Mouse (Mus musculus) mesoderm, embryonic 11.5 days (tissue): ENCODE measurements at regions not wholly inside any gene's neighbourhood (a gene's known extent, or its start where the extent isn't known, plus 50 kb on each side); places are given as distances from the start of the nearest gene placed in this dataset.
"Not testable (repeated sequence)": the region's sequence is repeated elsewhere in the genome, so short reads cannot be mapped to it uniquely, and the experiment has no call there.

ENCODE experiments used
- DNase-seq: peaks from one replicate; pipeline ENCODE4 v3.0.0-alpha.2; 2012; ENCODE audit warnings: low read depth, low spot score

DNA sequence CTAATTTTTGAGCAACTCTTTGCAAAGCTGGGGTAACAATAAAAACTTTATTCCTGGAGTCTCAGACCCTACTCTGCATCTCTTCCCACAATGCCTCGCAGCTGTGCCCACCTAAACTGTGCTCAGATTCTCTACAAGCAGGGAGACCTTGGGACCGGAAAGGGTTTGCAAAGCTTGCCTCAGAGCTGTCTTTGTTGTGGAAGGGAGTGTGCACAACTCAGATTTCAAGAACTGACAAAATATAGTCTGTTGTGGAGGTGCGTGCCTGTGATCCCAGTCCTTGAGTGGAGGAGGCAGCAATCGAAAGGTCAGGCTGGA lies 530.2 kb downstream of the Pdcd6ip start:
- no peak for DNase-seq

DNA sequence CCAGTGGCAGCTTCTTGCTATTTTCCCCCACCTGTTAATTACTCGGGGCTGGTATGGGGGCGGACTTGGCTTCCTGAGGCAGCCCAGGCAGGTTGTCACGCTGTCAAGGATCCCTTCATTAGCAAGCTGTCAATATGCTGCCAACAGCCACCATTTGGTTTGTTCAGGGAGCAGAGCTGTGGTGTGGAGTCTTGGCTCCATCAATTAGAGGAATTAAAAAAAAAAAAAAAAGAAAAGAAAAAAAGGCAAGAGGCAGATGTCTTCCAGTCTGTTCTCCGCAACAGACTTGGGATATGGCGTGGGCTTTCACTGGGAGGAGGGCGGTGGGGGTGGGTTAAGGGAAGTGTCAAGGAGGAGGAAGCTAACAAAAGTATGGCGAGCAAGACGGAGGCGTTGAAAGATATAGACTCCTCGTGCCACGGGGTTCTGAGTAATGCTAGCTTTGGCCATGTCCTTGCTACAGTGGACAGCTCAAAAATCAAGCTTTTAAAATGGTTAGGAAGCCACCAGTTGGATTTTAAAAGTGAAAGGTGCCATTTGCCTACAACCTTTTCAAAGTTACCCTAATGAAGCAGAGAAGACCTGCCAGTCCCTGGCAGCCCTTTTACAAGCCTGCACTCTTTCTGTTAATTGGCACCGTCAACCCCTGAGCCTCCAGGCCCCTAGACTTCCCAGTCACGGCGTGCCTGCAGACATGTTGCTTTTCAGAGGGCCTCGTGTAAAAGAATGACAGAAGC lies 530.7 kb downstream of the Pdcd6ip start:
- no peak for DNase-seq

DNA sequence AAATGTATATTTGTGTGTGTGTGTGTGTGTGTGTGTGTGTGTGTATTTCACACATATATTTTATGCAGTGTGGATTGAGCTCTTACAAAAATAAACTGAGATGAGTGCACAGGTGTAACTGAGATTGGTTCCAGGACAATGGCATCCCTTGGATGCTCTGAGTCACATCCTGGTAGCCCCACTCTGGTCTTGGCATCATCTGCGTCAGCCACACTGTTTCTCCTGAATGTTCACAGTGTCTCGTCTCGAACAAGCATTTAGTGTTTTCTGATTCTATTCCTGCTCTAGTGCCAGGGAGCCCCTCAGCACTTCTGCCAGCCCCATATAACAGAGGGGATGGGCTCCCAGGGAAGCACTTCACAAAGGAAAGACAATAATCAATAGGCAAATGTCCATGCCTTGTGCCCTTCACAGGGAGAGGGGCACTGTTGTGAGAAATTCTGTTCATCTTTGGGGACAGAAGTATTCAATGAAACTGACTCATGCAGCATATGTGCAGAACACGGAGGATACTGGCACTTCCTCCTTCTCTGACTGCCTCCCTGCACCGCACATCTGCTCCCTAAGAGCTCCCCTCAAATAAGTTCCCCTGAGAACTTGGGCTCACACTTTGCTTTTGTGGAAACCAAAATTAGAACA lies 536.2 kb downstream of the Pdcd6ip start:
- DNase-seq = no peak

DNA sequence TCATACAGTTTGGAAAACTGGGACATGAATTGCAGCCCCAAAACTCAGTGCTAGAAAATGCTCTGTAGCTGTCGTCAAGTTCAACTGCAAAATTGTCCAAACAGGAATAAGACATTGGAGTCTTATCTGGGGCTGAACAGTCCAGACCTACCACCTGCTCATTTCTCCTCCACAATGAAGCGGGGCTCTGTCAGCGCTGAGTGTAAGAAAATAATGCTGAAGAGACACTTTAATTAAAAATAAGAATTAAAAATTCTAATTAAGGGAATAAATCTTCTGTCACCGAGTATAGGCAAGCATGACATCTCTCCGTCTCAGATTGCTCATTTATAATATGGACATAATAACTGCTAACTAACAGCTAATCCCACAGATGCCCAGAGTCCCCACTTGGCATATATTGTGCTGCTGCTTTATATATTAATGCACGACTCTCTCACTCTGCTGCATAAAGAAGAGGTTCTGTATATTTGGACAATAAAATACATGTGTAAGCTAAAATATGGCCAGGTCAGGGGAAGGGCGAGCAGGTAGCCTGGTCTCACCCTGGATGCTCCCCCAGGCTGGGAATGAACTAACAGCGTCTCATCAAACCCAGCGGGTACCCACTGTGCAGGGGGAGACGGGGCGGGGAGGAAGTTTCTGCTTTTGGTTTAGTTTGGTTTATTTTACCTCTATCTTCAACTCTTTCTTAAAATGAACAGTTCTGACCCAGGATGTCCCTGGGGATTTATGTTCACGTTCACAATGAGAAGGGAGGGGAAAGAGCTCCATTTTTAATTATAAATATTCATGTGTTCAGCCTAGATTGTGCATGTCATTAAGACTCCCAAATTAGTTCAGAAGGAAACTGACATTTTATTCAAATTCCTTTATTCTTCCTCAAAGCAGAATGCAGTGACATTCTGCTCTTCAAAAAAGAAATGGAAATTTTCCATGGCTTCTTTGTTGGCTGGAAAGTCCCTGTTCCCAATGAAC lies 544.9 kb downstream of the Pdcd6ip start:
- no peak for DNase-seq

DNA sequence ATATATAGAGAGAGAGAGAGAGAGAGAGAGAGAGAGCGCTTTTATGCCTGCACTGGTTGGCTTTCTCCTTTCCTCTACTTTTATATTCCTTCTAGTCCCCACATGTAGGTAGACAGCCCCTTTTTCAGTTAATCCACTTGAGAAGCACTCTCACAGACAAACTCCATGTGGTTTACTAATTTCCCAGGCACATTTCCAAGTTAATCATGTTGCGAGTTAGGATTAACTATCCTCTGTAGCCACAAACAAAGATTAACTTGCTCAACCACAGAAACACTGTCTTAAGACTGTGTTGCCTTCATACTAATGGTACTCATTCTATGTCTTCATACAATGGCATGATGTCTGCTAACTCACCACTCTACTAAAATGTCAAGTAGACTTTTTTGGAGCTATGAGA lies 548.0 kb downstream of the Pdcd6ip start:
- DNase-seq = no peak

DNA sequence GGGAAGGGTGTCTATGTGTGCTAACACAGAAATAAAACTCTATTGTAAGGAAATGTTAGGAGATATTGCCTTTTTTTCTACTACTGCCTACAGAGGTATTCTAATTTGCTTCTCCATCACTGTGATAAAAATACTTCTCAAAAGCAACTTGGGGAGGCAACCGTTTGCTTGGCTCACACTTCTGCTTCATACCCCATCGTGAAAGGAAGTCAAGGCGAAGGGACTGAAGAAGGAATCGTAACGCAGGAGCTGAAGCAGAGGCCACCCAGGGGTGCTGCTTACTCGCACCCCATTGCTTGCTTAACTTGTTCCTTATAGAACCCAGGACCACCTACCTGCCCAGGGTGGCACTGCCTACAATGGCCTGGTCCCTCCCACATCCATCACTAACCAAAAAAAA lies 550.0 kb downstream of the Pdcd6ip start:
- no peak for DNase-seq

DNA sequence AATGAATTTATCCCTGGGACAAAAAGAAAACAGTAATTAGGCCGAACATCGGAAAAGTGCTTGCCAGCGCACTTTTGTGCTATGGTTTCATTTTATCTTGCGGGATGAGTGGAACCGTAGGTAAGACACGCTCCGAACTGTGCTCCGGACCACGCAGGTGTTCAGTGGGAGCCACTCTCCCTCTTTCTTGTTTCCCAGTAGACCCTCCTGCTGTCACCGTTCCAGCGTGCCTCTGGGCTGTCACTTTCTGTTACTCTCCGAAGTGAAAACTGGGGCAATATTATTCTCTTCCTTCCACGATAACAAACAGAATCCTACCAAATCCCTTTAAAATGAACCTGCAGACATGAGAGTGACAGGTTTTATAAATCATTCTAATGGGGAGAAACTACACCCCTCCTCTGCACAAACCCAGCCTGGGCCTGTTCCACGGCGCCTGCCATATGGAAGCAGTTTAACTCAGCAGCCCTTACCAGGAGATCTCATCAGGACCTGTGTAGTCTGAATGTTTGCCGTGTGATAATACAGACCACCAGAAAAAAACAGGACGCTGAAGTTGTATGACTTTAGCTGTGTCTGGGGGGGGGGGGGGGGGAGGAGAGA lies 550.5 kb downstream of the Pdcd6ip start:
- DNase-seq = peak; percentile 30

DNA sequence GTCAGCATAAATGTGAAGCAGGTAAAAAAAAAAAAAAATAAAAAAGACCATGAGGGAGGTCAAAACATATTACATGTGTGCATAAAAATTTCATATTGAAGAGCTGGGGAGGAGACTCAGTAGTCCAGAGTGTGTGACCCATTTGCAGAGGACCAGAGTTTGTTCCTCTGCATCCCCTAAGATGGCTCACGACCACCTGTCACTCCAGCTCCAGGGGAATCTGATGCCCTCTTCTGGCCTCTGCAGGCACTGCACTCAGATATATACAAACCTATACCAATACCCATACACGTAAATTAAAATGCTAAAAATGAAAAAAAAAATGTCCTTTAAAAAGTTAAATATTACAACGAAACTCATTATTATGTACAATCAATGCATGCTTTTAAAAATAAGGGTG lies 551.4 kb downstream of the Pdcd6ip start:
- DNase-seq = no peak

DNA sequence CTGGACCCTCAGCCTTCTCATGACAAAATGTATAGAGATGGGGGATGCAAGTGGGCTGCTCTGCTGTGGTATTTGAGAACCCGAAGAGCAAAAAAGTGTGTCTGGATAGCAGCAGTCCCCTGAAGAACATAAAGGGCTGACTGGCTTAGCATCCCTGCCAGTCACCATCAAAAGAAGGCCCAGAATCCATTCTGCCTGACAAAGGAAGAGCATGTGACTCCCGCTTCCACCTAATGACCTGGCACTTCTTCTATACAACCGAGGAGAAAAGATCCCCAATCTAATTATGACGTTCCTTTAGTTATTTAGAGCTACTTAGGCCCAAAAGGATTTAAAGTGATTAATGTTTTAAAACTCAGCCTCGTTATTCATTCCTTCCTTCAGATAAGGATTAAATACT lies 559.0 kb downstream of the Pdcd6ip start:
- no peak for DNase-seq

DNA sequence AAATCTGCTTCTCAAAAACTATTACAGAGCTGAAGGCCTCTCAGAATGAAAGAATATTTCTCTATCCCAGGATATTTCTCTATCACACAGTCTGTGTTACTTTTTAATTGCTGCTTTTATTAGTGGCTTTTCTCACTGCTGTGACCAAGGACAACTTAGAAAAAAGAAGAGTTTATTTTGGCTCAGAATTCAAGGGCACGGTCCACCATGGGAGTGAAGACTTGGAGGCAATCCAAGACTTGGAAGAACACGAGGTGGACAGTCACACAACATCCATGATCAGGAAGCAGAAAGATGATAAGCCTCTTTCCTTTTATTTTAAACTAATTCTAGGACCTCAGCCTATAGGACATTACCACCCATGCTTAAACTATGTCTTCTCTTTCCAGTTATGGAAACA lies 561.5 kb downstream of the Pdcd6ip start:
- no peak for DNase-seq

DNA sequence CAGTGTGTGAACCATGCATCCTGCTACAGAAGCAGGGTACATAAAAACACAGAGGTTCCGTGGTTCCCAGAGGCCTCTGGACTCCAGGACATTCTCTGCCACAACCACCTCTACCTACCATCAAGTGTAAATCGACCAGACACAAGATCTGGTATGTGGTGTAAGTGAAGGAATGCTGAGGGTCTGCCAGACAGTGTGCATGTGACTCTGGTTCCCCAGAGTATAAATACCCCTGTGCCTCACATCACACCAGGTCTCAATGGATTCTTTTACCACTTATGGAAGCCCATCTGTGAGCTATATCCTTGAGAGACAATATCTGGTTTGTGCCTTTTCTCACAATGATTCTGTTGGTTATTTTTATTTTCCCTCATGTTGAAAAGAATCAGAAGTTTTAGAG lies 563.0 kb downstream of the Pdcd6ip start:
- DNase-seq = no peak

DNA sequence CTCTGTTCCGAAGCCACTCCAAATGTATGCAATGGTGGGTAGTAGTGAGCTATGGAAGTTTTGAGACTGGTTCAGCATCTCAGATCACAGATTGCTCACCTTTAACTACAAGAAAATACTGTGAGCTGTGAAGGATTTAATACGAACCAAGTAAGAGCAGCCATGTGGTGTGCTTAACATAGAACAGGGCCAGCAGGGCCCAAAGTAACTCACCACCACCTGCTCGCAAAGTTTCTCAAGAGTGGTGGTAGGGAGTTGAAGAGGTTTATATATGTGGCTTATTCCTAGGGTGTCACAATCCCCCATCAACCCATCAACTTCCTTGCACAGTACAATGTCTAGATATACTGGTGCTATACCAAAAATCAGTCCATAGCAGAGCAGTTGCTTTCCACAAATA lies 573.4 kb downstream of the Pdcd6ip start:
- DNase-seq = no peak

DNA sequence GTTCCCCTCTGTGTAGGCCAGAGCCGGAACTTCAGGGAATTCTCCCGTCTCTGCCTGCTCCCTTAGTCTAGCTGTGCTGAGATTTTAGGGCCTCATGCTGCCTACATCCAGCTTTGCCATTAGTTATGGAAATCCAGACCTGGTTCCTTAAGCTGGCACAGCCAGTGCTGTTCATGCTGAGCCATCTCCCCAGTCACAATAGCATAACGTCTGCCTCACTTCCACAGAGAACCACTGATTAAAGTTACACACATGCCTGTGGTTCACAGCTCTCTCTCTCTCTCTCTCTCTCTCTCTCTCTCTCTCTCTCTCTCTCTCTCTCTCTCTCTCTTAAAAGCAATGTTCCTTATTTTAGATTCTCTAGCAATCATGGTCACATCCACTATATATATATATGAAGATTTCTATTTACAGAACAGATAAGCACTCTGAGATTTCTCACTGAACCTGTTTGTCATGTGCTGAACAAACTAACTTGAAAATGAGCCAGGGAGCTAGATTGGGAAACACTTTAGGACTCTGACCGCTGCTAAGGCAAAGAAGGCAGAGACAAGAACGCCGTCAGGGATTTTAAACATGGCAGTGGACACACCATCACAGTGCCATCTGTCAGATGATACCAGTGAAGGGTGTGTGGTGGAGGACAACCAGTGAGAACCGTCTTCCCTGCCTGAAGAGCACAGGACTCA lies 584.9 kb downstream of the Pdcd6ip start:
- no peak for DNase-seq

DNA sequence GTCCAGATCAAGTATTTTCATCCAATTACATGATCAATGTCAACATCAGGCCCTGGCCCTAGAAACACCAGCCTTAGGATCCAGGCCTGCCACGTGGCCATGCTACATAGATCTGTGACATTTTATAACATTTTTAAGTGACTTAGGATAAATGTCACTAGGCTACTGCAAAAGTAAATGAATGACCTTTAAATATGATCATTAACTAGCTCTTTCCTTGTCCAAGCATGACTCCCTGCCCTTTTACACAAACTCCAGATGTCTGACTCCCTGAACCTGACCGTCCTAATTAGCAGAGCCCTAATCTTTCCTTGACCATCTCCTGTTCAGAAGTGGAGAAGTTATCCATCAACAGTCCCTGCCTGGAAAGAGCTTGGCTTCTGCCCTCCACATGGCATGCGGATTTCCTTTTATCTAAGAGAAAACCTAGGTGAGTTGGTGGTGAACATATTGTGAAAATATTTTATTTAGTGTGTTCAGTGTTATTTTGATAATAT lies 585.8 kb downstream of the Pdcd6ip start:
- no peak for DNase-seq

DNA sequence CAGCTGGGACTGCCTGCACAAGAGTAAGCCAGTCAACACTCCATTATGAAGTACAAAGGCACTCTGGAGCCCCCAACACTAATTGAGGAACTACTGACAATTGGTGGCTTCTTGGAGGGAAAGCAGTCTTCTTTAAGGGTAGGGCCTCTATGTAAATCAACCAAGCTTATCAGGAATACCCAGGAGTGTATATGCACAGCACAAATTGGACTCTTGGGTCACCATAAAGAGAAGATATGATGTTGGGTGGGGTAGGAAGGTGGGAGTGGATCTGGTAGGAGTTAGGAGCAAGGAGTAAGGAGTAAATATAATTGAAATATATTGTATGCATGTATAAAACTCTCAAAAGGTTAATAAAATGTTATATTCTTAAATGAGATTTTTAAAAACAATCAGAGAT lies 587.7 kb downstream of the Pdcd6ip start:
- DNase-seq = no peak

DNA sequence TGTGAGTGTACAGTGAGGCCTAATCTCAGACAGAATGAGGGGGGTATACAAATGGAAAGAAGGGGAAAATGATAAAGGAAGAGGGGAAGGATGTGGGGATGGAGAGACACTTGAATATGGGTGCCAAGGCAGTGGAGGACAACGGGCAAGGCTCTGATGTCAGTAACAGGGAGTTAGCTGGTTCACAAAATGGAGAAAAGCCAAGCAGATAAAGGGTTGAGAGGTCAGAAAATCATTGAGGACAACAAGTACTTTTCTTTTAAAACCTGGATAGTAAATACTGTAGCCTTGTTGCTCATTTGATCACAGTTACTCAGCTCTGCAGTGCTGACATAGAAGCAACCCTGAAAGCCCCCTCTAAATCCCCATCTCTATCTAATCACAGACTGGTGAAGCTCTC lies 588.3 kb downstream of the Pdcd6ip start:
- no peak for DNase-seq

DNA sequence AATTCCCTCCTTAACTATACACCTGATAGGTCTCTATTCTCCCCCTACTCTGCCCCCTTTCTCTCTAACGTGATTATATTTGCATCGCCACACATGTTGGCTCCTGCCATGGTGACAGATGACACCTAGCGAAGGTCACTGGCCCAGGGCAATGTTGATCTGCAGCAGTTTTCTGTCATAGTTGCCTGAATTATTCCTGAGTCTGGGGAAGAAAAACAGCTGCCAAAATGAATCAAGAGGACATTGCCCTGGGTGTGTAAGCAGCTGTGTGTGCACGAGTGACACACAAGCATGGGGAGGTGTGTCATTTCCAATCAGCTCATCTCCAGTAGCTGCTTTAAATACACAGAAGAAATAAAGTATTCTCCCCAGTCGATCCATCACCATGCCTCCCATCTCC lies 592.5 kb downstream of the Pdcd6ip start:
- DNase-seq = peak; percentile 12

DNA sequence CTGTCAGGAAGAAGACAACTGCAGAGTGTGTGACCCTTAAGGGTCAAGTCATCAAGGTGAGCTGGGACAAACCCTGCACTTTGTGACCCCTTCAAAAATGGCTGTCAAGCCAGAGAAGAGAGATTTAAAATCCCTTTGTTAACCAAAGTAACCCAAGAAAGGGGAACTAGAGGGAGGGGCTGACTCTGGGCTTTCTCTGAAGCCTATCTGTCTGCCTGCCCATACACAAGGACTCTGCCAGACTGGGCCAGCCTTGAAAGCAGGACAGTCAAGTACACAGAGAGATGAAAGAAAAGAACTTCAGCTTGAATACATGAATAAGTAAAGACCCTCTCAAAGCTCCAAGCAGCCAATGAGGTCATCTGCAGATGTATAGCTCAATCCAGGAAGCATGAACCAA lies 595.3 kb downstream of the Pdcd6ip start:
- DNase-seq = no peak

DNA sequence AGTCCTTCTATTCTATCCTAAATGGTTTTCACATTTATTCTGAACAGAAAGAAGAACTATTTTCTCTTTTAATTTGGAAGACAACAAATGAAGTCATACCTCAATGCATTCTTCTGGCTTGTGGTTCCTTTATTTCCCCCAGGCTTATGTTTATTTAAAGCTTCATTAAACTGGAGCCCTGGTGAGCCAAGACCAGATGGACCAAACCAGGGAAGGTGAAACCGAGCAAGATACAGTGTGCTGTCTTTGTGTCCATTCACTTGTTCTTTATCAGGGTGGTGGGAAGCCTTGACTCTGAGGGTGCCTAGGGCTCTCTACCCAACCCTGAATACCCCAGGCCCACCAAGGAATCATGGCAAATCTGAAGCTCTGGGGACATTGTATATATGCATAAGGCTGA lies 606.3 kb downstream of the Pdcd6ip start:
- DNase-seq = no peak

DNA sequence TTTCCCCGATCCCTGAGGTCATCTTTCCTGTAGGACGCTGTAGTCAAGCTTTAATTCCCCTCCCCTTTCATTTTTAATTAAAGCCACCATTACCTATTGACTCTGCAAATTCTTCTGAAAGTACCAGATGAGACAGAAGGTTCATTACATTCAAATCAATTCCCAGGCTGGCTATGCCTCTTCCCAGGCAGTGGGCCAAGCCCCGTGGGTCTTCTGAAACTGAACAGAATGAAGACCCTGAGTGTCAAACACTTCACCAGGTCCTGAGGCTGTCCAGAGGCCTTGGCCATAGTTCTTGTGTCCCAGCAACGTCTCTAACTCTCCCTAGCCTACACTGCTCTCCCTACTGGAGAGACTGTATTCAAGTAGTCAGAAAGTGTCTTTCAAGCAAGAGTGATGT lies 607.4 kb downstream of the Pdcd6ip start:
- DNase-seq = no peak

DNA sequence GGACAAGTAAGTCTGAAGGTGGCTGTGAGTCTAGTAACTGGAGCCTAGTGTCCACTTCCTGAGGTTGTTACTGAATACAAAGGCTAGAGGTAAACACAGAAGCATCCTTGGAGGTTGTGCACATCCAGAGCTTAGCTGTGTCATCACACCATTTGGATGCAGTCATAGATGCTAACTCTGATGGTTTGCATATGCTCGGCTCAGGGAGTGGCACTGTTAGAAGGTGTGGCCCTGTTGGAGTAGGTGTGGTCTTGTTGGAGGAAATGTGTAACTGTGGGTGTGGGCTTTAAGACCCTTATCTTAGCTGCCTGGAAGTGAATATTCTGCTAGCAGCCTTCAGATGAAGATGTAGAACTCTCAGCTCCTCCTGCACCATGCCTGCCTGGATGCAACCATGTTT lies 612.6 kb downstream of the Pdcd6ip start:
- not testable (repeated sequence) for DNase-seq
